Mouse (Mus musculus) embryonic facial prominence, embryonic 14.5 days (tissue): ENCODE data around the gene Slc39a11. TPM values are rescaled to one million over a fixed set of nuclear protein-coding genes. Genes with fewer than 3 reads are reported as not detected.

Source experiments
- polyA plus RNA-seq: library from polyadenylated mRNA; unstranded; fragments of >200 nt; fragmentation: Nextera tagmentation; extraction: Ambion mirVana; gene quantifications from 2 replicates; pipeline ENCODE4 v1.2.1, GENCODE M21; 2014

Gene Slc39a11
- polyA plus RNA-seq, 1 experiment from 2014 or later, result 23.6 TPM

Other genes with a start within 250 kb of the Slc39a11 start
- gene Sstr2, start 30.7 kb downstream of the Slc39a11 start, polyA plus RNA-seq, result 0.71 and 1.0 TPM in 2 replicates
- 23.4 and 27.7 TPM in 2 replicates for gene Cog1, start 910 bp downstream of the Slc39a11 start, polyA plus RNA-seq
- 48.3 and 48.6 TPM in 2 replicates for gene Fam104a, start 34.1 kb upstream of the Slc39a11 start, polyA plus RNA-seq
- 18.8 and 20.9 TPM in 2 replicates for gene D11Wsu47e, start 34.3 kb upstream of the Slc39a11 start, polyA plus RNA-seq
- 1.2 and 2.1 TPM in 2 replicates for gene Cpsf4l, start 59.9 kb upstream of the Slc39a11 start, polyA plus RNA-seq
- 39.3 and 51.0 TPM in 2 replicates for gene Cdc42ep4, start 101.8 kb upstream of the Slc39a11 start, polyA plus RNA-seq